Mouse (Mus musculus) mesoderm, embryonic 11.5 days (tissue): ENCODE measurements at regions not wholly inside any gene's neighbourhood (a gene's known extent, or its start where the extent isn't known, plus 50 kb on each side); places are given as distances from the start of the nearest gene placed in this dataset.

Experiments
- DNase-seq: peaks from one replicate; pipeline ENCODE4 v3.0.0-alpha.2; 2012; ENCODE audit warnings: low read depth, low spot score

DNA sequence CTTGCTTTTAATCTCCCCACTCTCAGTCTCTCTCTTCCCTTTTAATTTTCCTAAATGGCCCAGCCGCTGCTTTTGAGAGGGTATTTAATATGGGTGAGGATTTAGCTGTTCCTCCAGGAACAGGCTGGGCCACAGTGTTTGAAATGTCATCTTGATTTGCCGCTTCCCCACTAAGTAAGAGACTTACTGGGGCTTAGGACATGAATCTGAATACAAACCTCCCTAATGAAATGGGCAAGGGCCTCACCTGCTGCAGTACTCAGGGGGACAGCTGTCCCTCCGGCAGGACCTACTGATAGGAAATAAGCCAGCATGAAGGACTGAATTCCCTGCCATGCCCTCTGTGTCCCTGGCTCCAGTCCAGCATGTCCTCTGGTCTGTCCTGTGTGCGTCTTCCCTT is 50.6 kb upstream of the Prr23a1 start:
- DNase-seq: no peak

DNA sequence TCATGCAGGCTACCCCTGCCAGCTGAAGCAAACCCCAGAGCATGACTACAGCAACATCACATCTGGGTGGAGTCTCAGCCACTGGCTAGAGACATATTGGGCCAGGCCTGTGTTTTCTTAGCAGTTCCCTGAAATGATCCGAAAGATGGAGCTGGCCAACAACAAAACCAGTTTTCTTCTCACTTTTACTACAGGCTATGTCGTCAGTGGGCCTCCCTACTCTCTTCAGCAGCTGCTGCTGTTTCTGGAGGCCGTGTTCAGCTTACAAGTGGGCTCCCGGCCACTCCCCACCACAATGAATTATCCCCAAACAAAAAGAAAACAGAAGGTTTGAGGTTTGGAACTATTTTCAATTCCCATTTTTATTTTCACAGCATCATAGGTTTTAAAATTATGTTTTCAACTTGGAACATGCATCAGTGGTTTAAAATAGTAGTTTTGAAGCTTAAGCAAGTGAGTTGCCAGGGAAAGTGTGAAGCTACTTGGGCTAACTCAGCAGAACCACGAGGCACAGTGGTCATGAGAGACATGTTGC is 68.6 kb upstream of the Prr23a1 start:
- no peak for DNase-seq

DNA sequence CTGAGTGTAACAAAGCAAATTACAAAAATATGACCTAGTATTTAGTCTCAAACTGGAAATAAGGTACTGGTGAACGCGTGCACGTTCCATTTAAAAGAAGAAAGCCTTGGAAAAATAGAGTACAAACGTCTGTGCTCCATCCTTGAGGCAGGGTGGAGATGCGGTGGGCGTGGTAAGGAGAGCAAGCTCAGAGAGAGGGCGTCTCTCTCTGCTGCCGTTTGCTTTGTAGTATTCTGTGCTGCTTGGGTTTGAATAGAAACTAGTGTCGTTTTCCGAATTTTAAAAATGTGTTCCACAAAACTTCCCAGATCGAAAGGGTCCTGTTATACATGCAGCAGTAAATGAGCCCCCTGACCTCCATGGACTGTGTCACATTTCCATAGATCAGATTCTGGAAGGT is 69.1 kb upstream of the Prr23a1 start:
- no peak for DNase-seq

DNA sequence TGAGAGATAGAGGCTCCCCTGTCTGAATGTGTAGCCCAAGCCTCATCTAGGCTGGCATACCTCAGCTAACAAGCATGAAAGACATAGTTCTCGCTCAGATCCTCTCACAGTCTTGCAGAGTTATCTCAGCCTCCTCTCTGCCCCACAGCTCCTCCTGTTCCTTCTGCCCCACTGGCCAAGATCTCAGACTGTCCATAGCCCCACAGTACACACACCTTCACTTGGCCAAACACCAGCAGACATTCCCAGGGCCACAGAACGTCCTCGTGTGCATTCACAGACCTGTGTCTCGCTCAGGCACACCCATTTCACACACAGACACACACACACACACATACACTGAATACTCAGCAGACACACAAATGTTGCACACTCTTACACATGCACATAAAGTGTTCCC is 87.5 kb upstream of the Prr23a1 start:
- DNase-seq: no peak

DNA sequence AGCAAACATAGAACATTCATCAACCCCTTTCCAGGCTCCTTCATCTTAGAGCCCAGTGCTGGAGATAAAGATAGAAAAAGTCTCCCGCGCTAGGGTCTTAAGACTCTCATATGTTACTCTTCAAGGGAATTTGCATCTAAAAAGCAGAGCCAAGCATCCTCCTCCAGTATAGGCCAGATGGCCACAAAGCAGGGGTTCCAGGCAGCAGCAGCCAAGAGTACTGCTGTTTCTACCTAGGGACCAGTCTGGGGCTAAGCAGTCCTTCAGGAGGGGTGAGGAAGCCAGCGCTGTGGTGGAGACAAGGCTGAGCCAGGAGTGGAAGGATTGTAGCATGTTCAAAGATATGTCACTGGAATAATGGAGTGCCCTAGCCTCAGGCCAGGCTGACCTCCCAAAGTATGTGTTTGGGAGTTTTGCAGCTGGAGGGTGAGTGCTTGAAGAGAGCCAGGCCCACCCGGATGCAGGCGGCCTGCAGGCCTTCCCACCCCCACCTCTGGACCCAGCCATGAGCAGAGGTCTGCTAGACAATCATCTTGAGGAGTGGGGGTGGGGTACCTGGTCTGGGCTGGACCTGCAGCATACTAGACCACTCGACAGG is 88.8 kb upstream of the Prr23a1 start:
- no peak for DNase-seq

DNA sequence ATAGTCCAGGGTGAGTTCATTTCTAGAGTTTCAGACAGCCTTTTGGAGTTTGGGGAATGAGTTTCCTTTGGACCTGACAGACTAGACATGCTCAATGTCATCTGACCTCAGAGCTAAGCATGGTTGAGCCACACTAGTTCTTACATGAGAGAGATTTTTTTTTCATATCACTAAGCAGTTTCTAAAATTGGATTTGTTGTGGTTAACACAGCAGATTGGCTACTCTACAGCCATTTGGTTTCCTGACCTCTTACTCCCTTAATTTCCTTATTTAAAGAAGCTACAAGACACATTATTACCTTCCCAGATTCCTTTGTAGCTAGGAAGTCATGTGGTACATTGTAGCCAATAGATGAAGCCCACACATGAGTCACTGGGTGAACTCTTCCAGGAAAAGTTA is 98.5 kb upstream of the Prr23a1 start:
- DNase-seq: no peak

DNA sequence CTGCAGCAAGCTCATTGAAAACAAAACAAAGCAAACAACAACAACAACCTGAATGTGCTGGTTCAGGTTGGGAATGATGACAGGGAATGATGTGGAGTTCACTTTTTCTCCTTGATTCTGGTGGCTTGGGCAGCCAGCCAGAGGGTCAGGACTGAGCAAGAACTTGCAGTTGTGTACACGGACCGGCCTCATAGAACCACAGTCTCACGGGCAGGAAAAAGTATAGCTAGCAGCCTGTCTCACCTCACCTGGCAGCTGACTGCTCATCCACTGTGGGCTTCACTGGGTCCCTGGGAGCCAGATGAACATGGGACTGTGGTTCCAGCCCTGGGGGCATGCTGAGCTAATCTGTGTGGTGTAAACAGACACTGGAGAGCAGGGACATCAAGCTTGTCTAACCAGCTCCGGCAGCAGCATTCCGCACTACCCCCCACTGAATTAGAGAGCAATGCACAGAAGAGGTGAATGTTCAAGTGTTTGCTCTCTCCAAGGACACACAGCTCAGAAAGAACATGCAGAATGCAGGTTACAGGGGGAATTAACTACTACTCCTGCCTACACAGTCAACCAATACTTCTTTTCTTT is 114.9 kb upstream of the Prr23a1 start:
- DNase-seq: peak; percentile 23

DNA sequence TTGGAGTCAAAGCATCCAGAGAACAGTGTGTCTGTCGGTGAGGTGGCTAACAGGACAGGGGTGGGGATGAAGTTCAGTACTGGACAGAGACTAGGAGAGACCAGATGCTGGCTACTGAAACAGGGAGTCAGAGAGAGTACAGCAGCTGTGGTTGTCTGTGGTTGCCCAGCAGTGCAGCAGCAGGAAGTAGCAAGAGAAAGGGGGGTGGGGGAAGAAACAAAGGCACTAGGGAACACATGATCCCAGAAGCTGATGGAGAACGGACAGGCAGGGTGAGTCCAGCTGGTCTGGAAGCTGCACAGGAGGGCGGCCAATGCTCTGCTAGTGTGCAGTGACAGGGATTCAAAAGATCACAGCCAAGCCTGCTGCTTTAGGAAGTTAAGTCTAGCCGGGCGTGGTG is 115.7 kb upstream of the Prr23a1 start:
- peak; percentile 20 for DNase-seq

DNA sequence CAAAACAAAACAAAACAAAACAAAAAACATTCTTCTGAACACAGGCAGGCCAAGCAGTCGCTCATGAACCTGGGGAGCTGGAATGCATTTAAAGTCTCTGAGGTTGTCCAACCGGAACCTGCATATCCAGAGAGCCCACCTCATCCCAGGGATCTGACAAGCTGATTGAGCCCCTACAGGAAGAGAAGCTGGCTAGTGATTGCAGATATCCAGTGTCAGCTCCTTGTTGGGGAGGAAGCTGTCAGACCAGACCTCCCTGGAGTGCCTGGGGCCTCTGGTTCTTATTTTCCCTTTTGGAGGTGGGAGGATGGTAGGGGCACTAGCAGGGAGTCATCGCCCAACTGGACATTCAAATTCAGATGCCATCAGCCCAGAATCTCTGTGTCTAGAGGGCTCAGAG is 119.4 kb upstream of the Prr23a1 start:
- DNase-seq: no peak

DNA sequence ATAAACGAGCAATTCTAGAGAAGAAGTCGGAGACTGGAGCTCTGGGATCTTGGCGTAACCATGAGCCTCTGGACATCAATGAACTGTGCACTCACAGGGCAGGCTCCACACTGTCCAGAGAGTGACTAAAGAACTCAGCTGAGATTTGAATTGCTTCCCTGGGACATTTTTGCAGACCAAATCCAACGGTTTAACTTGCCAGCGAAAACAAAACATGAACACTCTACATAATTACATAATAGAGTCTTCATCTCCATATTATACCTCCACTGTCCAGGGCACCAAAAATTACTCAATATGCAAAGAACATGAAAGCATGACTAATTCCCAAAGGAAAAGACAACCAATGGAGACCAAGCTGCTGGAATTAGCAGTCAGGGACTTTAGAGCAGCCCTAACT is 119.9 kb upstream of the Mrps22 start:
- no peak for DNase-seq

DNA sequence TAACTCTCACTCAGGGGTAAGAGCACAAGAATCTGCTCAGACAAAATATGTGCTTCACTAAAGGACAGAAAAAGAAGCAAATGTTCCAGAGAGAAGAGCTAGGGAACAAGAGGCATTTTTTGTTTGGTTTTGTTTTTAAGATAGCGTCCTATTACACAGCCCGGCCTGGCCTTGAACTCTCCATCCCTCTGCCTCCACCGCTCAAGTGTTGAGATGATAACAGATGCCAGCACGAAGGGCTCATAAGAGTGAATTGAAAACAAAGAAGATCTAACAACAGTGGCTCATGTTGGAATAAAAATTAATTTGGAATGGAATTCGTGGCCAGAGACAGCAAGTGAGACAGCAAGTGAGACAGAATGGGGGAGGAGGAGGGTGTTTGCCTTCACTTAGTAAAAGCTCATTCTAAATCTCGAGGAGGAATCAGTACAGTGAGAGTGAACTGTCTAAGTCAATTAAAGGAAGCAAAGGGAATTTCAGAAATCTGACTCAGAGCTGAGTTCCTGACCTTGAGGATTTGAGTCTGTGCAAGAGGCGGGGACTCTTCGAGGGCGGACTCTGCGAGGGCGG is 116.3 kb upstream of the Mrps22 start:
- DNase-seq: no peak

DNA sequence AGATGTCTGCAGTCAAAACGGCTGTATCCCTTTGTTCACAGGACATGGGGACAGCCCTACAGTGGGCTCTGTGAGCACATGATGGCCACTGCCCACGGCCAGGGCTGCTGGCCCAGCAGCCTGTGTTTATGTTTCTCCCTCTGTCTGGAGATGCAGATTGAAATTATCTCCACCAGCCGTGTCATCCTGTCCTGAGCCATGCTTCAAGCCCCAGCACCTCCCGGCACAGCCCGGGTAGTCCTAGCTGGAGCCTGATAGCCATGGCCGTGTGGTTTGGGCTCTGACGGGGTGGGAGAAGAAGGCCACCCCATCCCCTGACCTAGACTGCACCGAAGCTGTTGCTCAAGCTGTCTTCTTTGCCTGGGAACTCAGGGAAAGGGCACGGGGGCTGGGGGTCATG is 113.2 kb upstream of the Mrps22 start:
- DNase-seq: no peak

DNA sequence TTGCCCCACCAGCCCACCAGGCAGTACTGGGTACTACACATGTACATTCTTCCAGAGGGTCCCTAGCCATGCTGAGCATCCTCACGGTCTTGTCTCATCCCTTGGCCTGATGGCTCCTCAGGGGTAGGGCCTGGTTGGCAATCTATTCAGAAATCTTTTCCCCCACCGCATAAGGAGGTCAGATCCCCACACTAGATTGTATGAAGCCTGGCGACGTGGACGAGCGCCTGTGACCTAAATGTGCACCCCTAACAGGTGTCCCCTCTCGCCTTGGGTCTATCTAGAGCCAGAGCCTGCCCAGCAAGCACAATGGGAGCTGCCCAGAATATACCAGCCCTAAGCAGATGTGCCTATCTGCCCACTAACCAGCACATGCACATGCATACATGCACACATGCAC is 111.4 kb upstream of the Mrps22 start:
- no peak for DNase-seq

DNA sequence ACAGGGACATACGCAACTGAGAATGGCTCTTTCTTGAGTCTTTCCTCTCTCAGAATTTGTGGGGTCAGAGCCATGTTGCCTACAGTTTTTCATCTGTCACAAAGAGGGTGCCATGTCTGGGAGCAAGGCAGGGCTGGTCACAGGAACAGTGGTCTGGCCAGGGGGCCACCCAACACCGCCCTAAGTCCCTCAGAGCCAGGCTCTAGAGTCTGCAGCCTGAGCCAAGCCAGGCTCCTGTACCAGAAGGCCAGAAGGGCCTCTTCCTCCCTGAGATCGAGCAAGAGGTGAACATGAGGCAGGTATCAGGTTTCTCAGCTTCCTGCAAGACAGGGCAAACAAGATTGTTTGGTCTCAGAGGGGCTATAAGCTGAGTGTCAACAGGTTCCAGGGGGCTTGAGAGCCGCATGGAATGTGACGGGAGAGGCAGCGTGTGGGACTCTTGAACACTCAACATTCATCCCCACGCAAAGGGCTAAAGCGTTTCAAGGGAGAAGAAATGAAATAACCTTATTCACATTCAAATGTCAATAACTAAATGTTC is 110.6 kb upstream of the Mrps22 start:
- DNase-seq: peak; percentile 22

DNA sequence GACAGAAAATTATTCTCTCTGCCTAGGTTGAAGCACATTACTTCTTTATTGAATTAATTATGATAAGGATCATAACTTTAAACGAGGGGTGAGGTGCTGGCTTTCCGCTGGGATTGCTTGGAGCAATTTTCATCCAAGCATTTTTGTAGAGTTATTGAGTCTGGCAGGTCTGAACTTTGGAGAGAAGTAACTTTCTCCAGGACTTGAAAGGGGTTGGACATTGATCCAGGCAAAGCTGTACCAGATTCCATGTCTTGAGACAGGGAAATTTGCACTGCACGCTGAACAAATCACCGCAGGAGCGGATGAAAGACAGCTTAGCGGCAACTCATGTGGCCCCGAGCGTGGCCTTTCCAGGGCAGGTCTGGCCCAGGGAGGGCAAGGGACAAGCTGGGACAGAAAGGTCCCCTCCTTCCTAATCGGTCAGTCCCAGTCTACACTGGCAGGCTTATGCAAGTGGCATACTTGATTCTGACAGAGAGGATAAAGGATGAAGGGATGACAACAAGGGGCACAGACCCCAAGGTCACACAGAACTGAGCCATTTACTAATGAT is 108.8 kb upstream of the Mrps22 start:
- no peak for DNase-seq

DNA sequence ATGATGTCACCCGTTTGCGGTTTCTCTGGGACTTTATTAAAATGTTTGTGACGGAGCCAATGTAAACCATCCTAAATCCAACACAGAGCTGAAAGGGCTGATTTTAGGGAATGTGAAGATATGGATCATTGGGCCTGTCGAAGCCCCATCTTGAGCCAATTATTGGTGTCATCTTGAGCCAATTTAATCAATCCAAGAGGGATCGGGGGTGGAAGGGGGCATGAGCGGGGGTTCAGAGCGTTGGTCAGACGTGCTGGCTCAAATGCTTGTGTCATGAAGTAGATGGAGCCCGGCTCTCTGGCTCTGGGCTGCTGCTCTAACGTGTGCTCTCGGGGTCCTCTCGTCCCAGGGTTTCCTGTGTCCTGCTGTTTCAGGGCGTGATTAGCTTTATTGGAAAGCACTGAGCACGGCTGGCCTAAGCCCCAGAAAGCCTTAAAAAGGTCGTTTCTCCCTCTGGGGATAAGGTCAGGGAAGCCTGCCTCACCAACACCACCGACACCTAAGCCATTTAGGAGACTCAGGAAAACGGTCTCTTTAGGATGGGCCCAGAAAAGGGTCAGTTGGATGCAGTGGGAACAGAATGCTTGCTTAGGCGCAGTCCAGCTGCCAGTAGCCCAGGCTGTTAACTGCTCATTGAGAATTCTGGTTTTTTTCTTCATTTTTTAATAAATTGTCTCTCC is 106.7 kb upstream of the Mrps22 start:
- no peak for DNase-seq

DNA sequence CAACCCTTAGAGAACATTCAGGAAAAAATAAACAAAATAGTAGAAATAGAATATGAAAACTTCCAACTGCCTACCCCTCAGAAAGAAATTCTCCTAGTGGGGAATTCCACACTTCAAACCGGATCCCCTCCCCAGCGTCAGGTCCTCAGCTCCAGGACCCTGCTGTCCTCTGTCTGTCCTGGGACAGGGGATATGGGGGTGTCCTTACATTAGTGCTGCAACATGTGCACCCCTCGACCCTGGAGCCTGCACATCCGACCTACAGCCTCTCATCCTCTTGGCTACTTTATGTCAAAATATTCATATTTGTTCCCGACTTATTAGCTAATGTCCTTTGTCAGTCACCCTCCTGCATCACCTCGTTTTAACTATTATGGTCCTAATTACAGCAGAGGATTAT is 106.0 kb upstream of the Mrps22 start:
- no peak for DNase-seq

DNA sequence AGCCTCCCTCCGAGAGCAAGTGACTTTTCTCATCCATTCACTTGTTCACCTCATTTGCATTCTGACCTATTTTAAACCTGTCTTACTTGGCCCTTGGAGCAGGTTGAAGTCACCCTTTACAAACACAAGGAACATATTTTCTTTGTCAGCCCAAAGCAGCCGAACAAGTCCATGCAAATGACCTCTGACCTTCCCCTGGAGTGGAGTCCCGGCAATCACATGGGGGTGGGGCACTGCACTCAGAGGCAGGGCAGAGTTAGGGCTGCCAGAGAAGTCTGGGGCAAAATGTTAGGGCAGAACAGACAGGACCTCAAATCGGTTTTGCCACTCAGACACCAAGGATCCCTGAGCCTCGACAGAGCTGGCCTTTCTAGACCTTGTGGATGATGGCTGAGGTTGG is 102.7 kb upstream of the Mrps22 start:
- DNase-seq: peak; percentile 34

DNA sequence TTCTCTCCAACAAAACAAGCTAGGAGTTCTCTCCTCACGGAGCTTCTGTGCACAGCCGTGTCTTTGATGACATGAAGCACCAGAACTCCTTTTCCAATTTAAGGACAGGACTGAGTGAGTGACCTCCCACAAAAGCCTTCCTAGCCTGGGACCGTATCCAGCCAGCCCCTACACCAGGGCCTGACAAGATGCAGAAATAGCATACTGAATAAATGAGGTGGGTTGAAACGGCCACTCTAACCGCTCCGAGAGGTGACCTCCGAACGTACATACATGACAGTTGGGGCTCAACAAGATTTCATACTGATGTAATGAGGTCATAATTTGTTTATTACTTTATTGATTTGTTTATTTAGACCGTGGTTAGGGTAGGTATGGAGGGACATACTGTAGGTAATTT is 101.9 kb upstream of the Mrps22 start:
- DNase-seq: no peak

DNA sequence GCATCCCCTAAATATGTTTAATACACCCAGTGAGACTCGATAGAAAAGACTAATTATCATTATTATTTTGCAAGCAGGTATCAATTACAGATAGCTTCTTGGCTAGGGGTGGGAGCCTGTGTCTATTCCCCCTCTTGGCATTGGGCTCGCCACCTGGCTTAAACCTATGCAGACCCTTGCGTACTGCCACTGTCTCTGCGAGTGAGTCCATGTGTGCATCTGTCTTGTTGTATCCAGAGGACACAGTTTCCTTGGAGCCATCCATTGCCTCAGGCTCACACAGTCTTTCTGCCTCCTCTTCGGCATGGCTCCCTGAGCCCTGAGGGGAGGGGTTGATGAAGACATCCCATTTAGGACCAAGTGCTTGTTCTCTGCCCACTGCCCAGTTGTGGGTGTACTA is 99.1 kb upstream of the Mrps22 start:
- DNase-seq: no peak

DNA sequence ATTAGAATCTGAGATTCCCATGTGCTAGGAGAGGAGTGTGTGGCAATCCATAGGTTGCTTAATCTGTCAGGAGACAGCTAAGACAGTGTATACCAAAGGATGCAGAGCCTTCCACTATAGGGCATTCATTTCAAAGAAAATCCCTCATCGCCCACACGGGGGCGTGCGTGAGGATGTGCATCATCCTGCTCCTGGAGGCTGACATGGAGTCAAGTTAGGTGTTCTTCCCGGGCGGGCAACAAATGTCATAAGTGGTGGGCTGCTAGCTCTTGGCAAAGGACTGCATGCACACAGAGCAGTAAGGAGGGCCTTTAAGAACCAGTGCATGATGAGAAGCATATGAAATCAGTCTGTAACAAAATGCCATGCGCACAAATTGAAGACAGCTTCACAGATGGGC is 95.7 kb upstream of the Mrps22 start:
- peak; percentile 20 for DNase-seq

DNA sequence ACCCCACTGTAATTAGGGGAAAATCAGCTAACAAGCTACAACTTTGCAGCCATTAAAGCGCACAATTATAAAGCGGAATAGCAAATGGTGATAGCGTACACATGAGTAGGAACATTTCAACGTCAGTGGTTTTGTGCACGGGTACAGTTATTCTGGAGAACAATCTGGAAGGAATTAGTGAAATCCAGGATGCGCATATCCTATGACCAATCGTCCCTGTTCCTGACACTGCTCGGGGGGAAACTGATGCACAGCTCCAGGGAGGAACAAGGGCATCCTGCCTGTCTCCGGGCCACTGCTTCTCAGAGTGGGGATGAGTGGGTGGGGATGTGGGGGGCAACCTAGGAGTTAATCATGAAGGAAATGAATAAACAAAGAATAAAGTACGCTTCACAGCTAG is 93.6 kb upstream of the Mrps22 start:
- no peak for DNase-seq
